Mouse (Mus musculus) ovary, postnatal 10 days (tissue): ENCODE measurements around the gene Ccdc27.

Source experiments
- DNase-seq: peaks from one replicate; pipeline ENCODE4 v3.0.0; 2022; ENCODE audit warnings: low spot score

The Ccdc27 gene

GRCm38 (mm10) chr4:154042577-154042976 is at the start of gene Ccdc27:
Gene Ccdc27, minus strand, starts transcription at chr4:154042677.
- DNase-seq, result no peak

- DNase-seq, result no peak
These were observed 48.9 kb upstream of the Ccdc27 start for GRCm38 (mm10) chr4:154091356-154091755.

GRCm38 (mm10) chr4:154089205-154089604 is 46.7 kb upstream of the Ccdc27 start:
- DNase-seq, result no peak

GRCm38 (mm10) chr4:154086436-154086835 is 44.0 kb upstream of the Ccdc27 start:
- no peak for DNase-seq

DNA sequence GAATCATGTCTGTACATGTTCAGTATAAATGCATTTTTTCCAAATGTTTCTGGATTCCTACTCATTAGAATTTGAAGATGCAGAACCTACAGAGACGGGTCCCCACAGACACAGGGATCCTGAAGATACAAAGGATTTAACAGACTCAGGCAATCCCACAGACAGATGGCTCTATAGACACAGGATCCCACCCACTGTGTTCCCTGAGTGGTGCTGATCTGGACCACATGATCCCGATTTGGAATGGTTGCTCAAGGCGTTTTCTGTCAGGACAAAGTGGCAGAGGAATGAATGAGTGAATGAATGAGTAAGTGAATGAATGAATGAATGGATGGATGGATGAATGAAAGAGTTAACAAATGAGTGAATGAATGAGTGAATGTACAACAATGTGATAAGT is 43.4 kb upstream of the Ccdc27 start:
- no peak for DNase-seq

GRCm38 (mm10) chr4:154081974-154082373 is 39.5 kb upstream of the Ccdc27 start:
- DNase-seq, result no peak

DNA sequence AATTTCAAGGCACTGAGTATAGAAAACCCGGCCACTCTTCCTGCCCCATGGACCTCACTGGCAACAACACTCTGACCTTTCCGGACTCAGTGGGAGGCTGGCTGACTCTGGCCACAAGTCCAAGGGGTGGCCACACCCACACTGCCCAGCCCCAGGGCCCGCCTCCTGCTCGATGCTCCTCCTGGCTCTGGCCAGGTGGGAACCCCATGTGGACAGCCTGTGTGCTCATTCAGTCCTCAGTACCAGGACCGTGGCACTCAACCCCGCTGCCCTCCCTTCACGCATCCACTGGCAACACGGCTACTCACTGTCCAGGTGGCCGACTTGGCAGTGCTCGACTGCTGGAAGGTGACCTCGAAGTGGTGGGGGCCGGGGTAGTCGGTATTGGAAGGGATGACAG is 38.5 kb upstream of the Ccdc27 start:
- DNase-seq, result no peak

DNA sequence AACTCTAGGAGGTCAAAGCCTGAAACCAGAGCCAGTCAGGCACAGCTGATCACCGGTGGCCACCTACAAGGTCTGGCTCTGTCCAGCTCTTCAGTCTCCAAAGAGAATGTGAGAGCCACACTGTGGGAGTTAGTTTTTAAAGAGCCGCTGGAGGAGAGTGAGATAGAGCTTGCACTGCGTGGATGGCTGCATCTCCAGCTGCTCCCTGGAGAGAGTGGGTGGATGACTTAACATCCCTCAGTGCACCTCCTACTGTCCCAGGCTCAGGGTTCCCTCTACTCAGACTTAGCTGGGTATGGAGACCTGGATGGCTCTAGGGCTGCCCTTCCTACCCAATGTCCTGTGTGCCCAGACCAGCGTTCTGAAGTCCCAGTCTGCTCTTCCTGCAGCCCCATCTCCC is 37.7 kb upstream of the Ccdc27 start:
- DNase-seq, result no peak

- no peak for DNase-seq
These were observed 29.5 kb upstream of the Ccdc27 start for GRCm38 (mm10) chr4:154071941-154072340.

GRCm38 (mm10) chr4:154071521-154071920 is 29.0 kb upstream of the Ccdc27 start:
- DNase-seq, result no peak

DNA sequence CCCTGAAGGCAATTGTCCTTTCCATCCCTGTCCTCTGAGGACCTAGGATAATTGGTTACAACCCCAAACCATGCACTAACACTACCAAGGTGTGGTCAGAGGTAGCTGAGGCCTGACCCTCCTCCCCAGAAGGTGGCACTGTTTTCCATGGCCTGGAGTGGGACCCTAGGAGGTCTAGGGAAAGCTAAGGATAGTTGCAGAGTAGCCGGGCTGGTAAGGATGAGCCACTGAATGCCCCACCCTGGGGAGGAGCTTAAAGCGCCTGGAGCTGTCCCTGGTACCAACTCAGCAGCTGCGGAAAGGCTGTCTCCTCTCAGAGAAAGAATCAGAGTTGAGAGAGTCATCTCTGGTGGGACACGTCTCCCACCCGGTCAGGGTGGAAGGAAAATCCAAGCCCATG is 28.4 kb upstream of the Ccdc27 start:
- no peak for DNase-seq

DNA sequence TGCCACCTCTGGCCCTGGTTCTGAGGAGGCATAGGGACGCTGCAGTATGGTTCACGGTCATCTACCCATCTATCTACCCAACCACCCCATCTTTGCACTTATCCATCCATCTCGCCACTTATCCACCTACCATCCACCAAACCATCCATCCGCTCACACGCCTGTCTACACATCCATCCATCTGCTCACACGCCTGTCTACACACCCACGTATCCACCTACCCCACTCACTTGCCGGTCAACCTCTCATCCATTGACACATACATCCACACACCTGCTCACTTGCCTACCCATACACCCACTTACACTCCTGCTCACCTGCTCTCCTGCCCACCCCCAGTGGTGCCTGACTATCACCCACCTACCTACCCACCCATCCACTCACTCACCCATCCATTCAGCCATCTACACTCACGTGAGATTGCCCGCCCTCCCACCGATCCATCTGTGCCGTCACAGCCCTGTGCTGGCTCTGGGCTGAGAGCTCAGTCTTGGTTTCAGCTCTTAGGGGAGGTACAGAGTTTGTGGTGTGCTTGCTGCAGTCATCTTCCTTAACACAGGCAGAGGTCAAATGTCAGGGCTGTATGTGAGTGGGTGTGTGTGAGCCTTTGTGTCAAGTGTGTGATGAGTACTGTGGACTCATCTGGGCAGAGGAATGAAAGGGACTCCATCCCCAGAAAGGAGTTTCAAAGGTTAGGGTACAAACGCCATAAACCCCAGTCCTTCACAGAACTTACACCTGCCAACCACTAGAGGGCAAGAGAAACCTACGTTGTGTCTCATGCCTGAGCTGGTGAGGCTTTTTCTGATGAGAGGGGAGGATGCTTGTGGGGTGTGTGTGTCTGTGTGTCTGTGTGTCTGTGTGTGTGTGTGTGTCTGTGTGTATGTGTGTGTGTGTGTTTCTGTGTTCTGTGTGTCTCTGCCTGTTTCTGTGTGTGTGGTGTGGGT is 22.6 kb upstream of the Ccdc27 start:
- DNase-seq, result no peak

- no peak for DNase-seq
These were observed 15.2 kb upstream of the Ccdc27 start for GRCm38 (mm10) chr4:154057696-154058095.

DNA sequence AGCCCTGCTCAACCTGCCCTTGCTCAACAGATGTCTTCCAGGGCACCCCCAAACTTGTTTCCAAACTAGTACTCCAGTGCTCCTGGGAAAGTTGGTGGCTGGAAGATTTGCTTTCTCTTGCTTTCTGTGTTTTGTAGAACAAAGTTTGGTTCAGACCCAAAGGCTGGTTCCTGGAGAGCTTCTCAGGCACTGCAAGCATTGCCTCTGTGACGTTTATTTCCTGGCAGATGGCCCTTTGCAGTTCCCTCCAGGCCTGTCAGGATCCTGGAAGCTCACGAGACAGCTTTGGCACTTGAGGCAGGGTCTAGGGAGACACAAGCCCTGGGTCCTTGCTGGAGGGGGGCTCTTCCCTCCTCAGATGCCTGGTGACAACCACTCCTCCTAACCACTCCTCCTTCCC is 14.2 kb upstream of the Ccdc27 start:
- DNase-seq, result no peak

DNA sequence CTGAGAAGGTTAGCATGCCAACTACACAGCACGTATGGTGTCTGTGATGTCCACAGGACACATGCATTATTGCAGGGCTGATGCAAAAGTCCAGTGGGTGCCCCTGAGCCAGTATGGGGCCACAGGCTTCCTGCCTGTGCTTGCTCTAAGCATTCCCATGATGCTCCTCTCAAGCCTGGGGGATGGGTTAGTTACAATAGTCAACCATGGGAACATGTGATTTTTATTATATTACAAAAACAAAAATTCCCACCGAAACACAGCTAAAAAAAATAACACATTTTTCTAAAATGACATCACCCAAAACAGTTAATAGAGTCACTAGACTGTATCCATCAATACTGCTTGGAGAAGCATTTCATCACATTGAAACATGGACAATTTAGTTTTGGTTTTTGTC is 13.6 kb upstream of the Ccdc27 start:
- no peak for DNase-seq

- DNase-seq, result no peak
These were observed 13.0 kb upstream of the Ccdc27 start for GRCm38 (mm10) chr4:154055482-154055881.

DNA sequence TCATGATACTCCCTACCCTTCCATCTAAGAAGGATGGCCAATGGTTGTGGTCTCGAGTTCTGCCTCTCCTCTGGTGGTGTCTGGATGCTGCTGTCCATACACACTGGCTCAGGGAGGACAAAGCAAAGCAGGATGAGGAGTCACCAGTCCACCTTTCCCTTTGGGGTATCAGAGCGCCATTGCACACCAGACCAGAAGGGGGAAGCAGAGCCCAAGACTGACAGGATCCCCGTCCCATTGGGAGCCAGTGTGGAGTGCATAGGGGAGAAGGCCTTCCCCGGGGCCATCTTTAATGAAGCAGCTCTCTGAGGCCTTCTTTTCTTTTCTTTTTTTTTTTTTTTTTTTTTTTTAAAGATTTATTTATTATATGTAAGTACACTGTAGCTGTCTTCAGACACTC is 10.6 kb upstream of the Ccdc27 start:
- DNase-seq, result no peak

DNA sequence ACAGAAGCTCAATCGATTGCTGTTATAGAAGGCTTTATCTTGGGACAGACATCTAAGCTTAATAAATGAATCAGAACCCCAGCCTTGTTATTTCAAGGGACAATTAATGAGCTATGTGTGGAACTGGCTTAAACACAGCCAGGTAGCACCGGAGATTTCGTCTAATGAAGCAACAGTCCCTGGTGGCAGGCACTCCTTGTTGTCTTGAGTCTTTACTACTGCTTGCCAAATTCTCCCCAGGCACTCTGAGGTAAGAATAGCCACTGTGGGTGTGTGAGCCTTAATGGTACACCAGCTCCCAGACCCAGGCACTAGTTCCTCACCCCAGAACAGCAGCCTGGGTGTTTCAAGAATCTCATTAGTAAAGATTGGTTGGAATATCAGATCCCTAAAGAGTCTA is 8.9 kb upstream of the Ccdc27 start:
- no peak for DNase-seq

GRCm38 (mm10) chr4:154045837-154046236 is 3.4 kb upstream of the Ccdc27 start:
- DNase-seq, result no peak

- no peak for DNase-seq
These were observed 5.4 kb downstream of the Ccdc27 start for GRCm38 (mm10) chr4:154037123-154037522.

DNA sequence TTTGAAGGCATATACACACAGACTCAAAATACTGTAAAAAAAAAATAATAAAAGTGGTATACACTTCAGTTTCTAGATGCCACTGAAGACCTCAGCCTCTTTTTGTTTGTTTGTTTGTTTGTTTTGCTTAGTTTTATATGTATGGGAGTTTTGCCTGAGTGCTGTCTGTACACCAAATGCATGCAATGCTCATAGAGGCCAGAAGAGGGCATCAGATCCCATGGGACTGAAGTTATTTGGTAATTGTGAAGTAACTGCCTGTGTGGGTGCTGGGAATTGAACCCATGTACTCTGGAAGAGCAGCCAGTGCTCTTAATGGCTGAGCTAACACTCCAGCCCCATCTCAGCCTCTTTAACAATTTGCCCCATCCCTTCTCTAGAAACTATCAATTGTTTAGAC is 13.8 kb downstream of the Ccdc27 start:
- DNase-seq, result no peak

- no peak for DNase-seq
These were observed 14.4 kb downstream of the Ccdc27 start for GRCm38 (mm10) chr4:154028066-154028465.

GRCm38 (mm10) chr4:154026441-154026761 is 16.1 kb downstream of the Ccdc27 start:
- DNase-seq, result no peak
